Mouse (Mus musculus) stomach, embryonic 14.5 days (tissue): Measurements from ENCODE around the gene Prkar2a. TPM values are rescaled to one million over a fixed set of nuclear protein-coding genes. Genes with fewer than 3 reads are reported as not detected.

ENCODE experiments used
- ATAC-seq: fragments of 200-750 bp; cut with Nextera tagmentation; 2 replicates; pipeline ENCODE4 v1.8.0; 2017; ENCODE audit warnings: low read depth, moderate TSS enrichment; ENCODE audit not compliant: insufficient number of reproducible peaks, insufficient read depth, low FRiP score
- H3K27ac ChIP-seq: fragments of 300-500 bp; sonication (generic); 2 replicates; pipeline ENCODE4 v1.5.1; 2014; ENCODE audit warnings: mild to moderate bottlenecking, low read length, moderate library complexity, mixed read lengths
- H3K27me3 ChIP-seq: fragments of 300-500 bp; sonication (generic); 2 replicates; pipeline ENCODE4 v1.6.1; 2014; ENCODE audit warnings: low read length, control low read depth, mixed read lengths; ENCODE audit not compliant: control insufficient read depth, insufficient read depth
- H3K36me3 ChIP-seq: fragments of 300-500 bp; sonication (generic); 2 replicates; pipeline ENCODE4 v1.6.1; 2014; ENCODE audit warnings: mild to moderate bottlenecking, control low read depth, low read length, moderate library complexity, mixed read lengths; ENCODE audit not compliant: control insufficient read depth, insufficient read depth
- H3K4me1 ChIP-seq: fragments of 300-500 bp; sonication (generic); 2 replicates; pipeline ENCODE4 v1.6.1; 2014; ENCODE audit warnings: low read length, control low read depth, mixed read lengths; ENCODE audit not compliant: control insufficient read depth, insufficient read depth
- H3K4me2 ChIP-seq: fragments of 300-500 bp; sonication (generic); replicated peaks from 2 replicates; pipeline ENCODE4 v1.6.1; 2014; ENCODE audit warnings: low read depth, low read length, control low read depth
- H3K4me3 ChIP-seq: fragments of 300-500 bp; sonication (generic); 2 replicates; pipeline ENCODE4 v1.5.1; 2014; ENCODE audit warnings: low read depth, low read length, control low read depth
- H3K9ac ChIP-seq: fragments of 300-500 bp; sonication (generic); replicated peaks from 2 replicates; pipeline ENCODE4 v1.6.1; 2014; ENCODE audit warnings: low read depth, mild to moderate bottlenecking, control low read depth, low read length, moderate library complexity, mixed read lengths
- H3K9me3 ChIP-seq: fragments of 300-500 bp; sonication (generic); 2 replicates; pipeline ENCODE4 v1.6.1; 2016; ENCODE audit warnings: low read depth, low read length, control low read depth; ENCODE audit not compliant: control insufficient read depth
- WGBS: fragments of 180-500 bp; shearing (Covaris S2); extraction: QIAGEN DNeasy Blood & Tissue Kit; methylation state at CpG from one replicate; pipeline ENCODE4 v1.1.7; 2014; 5-methylcytosine and 5-hydroxymethylcytosine counted together
- polyA plus RNA-seq: library from polyadenylated mRNA; unstranded; fragments of >200 nt; fragmentation: Nextera tagmentation; extraction: Ambion mirVana; gene quantifications from 2 replicates; pipeline ENCODE4 v1.2.1, GENCODE M21; 2014

Prkar2a gene
- polyA plus RNA-seq, 1 experiment from 2014 or later = 33.6 TPM

DNA sequence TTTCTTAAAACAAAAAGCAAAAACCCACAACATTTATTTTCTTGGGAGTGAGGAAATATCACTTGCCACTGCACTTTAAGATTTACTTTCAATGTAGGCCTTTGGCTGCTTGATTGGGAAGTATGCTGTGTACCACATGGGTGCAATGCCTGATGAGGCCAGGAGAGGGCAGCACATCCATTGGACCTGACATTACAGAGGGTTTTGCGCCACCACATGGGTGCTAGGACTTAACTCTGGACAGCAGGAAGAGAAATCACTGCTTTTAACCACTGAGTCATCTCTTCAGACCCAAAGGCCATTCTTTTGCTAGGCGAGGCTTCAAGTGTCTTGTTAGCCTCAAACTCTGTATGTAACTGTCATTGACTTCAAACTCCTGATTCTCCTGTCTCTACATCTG, 70.7 kb downstream of the Prkar2a start:
- Histone ChIP-seq H3K27me3 (no peaks in the 10 kb centered on the region), H3K9ac (no peak overlapping the region), H3K4me2 (no peak overlapping the region), H3K4me1 (no peaks in the 10 kb centered on the region), H3K9me3 (no peaks in the 10 kb centered on the region), H3K27ac (no peak overlapping the region), H3K36me3 (no peaks in the 10 kb centered on the region), H3K4me3 (no peak overlapping the region)
- ATAC-seq = no peak
- WGBS = 67% methylated on average over 2 of the region's 2 CpGs

DNA sequence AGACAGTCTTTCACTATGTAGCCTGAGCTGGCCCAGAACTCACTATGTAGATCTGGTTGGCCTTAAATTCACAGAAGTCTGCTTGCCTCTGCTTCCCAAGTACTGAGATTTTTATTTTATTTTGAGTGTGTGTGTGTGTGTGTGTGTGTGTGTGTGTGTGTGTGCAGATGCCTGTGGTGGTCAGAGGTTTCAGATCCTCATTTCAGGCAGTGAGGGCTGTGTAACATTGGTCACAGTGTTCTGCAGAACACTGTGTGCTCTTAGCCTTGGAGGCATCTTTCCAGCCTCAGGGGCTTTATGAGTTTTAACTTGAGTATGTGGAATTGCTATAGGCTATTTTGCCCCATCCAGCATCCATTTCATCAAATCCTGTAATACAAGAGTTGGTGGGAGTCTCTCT, 72.4 kb downstream of the Prkar2a start:
- Histone ChIP-seq H3K9me3 (no peaks in the 10 kb centered on the region), H3K4me2 (no peak overlapping the region), H3K36me3 (no peaks in the 10 kb centered on the region), H3K27ac (no peak overlapping the region), H3K4me3 (no peak overlapping the region), H3K9ac (no peak overlapping the region), H3K4me1 (no peaks in the 10 kb centered on the region), H3K27me3 (no peaks in the 10 kb centered on the region)
- ATAC-seq = no peak

DNA sequence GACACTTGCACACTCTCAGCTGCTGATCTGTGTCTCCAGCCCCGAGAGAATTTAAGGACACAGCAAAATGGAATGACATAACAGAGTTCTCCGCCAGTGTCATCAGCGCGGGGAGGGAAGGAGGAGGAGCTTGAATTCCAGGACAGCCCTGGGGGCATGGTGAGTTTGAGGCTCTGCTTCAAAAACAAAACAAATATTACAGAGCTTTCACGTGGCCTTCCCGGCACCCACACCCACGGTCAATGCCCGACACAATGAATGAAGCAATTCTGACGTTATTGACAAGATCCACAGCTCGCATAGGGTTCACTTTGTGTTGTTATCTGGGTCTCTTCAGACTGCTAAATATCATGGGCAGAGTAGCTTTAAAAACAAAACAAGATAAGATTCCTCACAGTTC, 75.9 kb downstream of the Prkar2a start:
- H3K27ac ChIP-seq = no peak overlapping the region
- H3K9ac ChIP-seq = no peak overlapping the region
- no peak for ATAC-seq
- H3K4me1 ChIP-seq = no peaks in the 10 kb centered on the region
- H3K4me2 ChIP-seq = no peak overlapping the region
- 70% methylated on average over 10 of the region's 10 CpGs for WGBS
- no peak overlapping the region for H3K4me3 ChIP-seq
- no peaks in the 10 kb centered on the region for H3K9me3 ChIP-seq
- H3K27me3 ChIP-seq = no peaks in the 10 kb centered on the region
- no peaks in the 10 kb centered on the region for H3K36me3 ChIP-seq

DNA sequence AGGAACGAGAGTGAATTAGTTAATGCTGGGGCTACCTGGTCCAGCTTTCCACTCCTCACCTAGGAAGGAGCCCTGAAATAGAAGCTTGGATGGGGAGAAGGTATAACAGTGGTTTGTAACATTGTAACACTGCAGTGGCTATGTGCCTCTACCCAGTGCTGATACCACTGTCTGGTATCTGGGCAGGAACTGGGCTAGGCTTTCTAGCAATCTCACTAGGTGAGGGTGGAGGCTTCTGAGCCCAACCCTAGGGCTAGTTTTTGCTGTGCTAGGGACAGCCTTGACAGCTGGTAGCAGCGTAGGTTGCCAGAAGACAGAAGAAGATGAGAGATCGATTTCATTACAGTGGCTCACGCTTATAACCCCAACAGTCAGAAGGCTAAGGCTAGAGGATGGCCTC, 87.5 kb downstream of the Prkar2a start:
- no peak overlapping the region for H3K9ac ChIP-seq
- peaks cover 10% of the 10 kb centered on the region; the same call in 1 of the 2 replicates for H3K9me3 ChIP-seq
- no peak for ATAC-seq
- H3K4me2 ChIP-seq = no peak overlapping the region
- no peaks in the 10 kb centered on the region for H3K27me3 ChIP-seq
- peaks cover 4% of the 10 kb centered on the region; the same call in 1 of the 2 replicates for H3K4me1 ChIP-seq
- WGBS = 81% methylated on average over 4 of the region's 4 CpGs
- H3K36me3 ChIP-seq = no peaks in the 10 kb centered on the region
- no peak overlapping the region for H3K27ac ChIP-seq
- no peak overlapping the region for H3K4me3 ChIP-seq

DNA sequence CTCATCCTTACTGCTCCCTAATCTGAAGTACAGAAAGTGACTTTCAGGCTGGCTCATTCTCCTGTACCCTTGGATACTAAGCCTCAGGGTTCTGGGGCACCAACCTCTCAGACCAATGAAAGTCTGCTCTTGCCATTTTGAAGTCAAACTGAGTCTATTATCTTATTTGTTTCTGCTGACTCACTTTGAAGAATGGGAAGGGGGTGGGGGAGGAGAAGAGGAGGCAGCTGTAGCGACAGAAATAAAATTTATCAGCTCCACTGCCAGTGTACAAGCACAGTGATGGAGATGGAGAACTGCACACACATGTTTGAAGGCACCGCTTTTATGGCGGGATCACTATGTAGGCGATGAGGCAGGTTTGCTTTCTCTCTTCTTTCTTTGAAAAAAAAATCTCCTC, 88.2 kb downstream of the Prkar2a start:
- Histone ChIP-seq H3K27me3 (no peaks in the 10 kb centered on the region), H3K27ac (no peak overlapping the region), H3K9ac (no peak overlapping the region), H3K36me3 (no peaks in the 10 kb centered on the region), H3K4me2 (no peak overlapping the region), H3K4me3 (no peak overlapping the region), H3K9me3 (peaks cover 8% of the 10 kb centered on the region; the same call in 1 of the 2 replicates), H3K4me1 (peaks cover 7% of the 10 kb centered on the region; the same call in 1 of the 2 replicates)
- no peak for ATAC-seq
- 78% methylated on average over 4 of the region's 4 CpGs for WGBS

DNA sequence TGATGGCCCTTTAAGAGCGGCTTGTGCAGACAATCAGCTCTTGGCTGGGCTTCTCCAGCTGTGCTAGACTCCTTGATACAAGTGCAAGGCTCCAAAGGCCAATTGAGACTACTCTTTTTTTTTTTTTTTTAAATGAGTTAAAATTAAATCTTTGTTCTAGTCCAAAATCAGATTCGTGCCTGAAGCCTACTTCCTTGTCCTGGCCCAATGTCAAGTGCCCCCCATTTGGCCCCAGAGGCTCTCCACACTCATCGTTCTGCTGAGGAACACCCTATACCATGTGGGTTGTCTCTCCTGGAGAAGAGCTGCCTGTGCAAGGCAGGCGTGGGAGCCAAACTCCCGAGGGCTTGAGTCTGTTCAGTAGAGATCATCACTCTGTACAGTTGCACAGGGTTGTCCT, 91.8 kb downstream of the Prkar2a start:
- H3K27me3 ChIP-seq = no peaks in the 10 kb centered on the region
- H3K4me1 ChIP-seq = peaks cover 9% of the 10 kb centered on the region; the same call in 1 of the 2 replicates
- H3K4me3 ChIP-seq = no peak overlapping the region
- 66% methylated on average over 5 of the region's 5 CpGs for WGBS
- no peaks in the 10 kb centered on the region for H3K9me3 ChIP-seq
- H3K36me3 ChIP-seq = no peaks in the 10 kb centered on the region
- no peak overlapping the region for H3K4me2 ChIP-seq
- H3K9ac ChIP-seq = no peak overlapping the region
- ATAC-seq = no peak
- H3K27ac ChIP-seq = no peak overlapping the region

DNA sequence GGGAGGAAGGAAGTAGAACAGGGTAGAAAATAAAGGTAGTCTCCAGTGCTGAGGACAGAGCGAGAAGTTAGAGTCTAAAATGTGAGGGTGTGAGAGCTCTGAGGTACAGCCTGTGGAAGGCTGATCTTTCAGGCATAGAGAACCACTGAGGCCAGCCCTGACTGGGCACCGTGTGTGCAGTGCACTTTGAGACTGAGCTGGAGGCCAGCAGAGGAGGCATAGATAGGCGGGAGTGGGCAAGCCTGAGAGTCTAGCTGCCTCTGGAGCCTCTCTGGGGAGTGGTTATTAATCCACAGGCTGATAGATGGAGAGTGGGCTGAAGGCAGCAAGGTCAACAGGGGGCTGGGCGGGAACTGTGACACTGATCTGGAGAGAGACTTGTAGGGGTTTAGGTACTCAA, 92.8 kb downstream of the Prkar2a start:
- H3K4me3 ChIP-seq = no peak overlapping the region
- H3K27ac ChIP-seq = no peak overlapping the region
- H3K4me1 ChIP-seq = peaks cover 11% of the 10 kb centered on the region; the same call in 1 of the 2 replicates
- no peaks in the 10 kb centered on the region for H3K27me3 ChIP-seq
- WGBS = 41% methylated on average over 4 of the region's 4 CpGs
- H3K9me3 ChIP-seq = no peaks in the 10 kb centered on the region
- no peak for ATAC-seq
- H3K9ac ChIP-seq = no peak overlapping the region
- H3K4me2 ChIP-seq = no peak overlapping the region
- H3K36me3 ChIP-seq = no peaks in the 10 kb centered on the region

DNA sequence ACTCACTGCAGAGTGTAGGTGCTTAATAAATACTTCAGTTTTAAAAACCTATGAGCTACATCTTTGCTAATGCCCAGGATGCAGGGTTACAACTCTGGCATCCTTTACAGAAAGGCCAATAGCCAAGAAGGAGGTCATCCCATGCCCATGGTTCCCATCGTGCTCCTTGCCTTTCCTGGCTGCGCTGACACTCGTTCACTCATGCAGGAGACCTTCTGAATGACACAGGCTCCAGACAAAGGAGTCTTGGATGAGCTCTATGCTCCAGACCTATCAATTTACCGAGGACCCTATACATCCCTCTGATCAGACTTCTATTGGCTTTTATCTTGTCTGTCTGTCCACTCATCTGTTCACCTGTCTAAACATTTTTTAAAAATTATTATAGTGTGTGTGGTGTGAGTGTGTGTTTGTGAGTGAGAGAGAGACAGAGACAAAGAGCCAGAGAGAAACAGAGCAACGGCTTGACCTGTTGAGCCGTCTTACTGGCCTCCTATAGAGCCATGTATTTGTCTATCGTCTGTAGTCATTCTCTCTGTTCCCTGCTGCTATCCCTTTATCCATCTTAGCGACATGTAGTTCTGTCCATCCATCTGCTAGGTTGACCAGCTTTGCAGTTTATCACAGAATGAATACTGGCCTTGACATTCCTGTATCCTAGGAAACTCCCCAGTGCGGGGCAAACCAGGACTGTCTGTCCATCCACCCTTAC, 93.9 kb downstream of the Prkar2a start:
- 0 out of 2 replicates have a peak overlapping the region, but pooled peaks have one; percentile 36 for H3K9ac ChIP-seq
- no peaks in the 10 kb centered on the region for H3K27me3 ChIP-seq
- peaks cover 12% of the 10 kb centered on the region; the same call in 1 of the 2 replicates for H3K4me1 ChIP-seq
- H3K36me3 ChIP-seq = no peaks in the 10 kb centered on the region
- H3K4me2 ChIP-seq = peak overlapping the region; percentile 51
- ATAC-seq = peak; percentile 37; the same call in 1 of the 2 replicates
- 27% methylated on average over 9 of the region's 9 CpGs for WGBS
- no peak overlapping the region for H3K27ac ChIP-seq
- H3K4me3 ChIP-seq = peak overlapping the region; percentile 88
- no peaks in the 10 kb centered on the region for H3K9me3 ChIP-seq
